Mouse (Mus musculus) frontal cortex, postnatal 14 days (tissue): Measurements from ENCODE around the gene Tbc1d19.

Source experiments
- DNase-seq, 2 experiments: peaks; one replicate each; pipeline ENCODE4 v3.0.0; 2022; ENCODE audit warnings: low spot score in 2 of 2

Tbc1d19 gene

DNA sequence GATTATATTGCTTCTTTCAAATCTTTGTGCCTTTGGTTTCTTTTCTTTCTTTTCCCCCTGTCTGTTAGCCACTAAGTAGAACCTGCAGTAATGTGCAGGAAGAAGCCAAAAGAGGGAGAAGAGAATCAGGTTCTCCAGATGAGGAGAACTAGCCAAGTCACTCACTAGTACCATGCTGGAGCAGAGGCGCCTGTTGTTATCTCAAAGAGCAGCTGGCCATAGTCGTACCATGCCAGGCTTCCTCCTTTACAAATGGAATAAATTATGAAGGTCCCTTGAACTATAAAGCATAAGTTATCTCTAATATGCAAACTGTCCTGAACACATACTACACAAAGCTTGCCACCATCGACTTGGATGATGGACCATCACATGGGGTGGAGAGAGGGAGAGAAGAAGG is 99.8 kb downstream of the Tbc1d19 start:
- no peak for DNase-seq

GRCm38 (mm10) chr5:53920416-53920815 is 111.0 kb downstream of the Tbc1d19 start:
- no peak for DNase-seq

DNA sequence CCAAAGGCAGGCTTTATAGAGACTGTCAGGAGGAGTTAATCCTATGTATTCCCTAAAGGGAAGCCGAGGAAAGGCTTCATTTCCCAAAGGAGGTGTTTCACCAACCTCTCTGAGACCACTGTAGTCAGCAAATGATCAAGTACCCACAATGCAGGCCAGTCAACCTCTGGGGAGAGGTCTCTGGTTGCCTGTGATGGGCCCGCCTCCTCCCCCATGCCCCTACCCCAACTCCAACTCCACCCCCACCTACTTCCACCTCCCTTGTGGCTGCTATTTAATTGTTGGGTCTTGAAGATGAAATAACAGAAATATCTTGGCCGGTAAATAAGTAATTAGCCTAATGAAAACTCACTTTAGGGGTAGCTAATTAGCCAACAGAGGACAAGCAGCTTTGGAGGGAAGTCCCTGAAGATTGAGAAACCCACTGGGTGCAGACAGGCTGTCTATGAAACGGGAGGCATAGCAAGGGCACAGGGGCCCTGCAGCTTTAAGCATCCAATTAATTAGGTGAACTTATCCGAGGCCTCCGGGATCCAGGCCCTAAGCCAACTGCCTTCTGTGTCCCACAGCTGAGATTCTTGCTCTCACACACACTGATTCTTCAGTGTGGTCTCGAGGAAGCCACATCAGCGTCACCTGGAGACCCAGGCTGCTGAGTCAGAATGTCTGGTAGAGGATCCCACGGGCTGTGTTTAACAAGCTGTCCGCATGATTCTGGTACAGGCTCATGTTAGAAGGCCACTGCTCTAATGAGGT is 112.9 kb downstream of the Tbc1d19 start:
- DNase-seq = no peak

DNA sequence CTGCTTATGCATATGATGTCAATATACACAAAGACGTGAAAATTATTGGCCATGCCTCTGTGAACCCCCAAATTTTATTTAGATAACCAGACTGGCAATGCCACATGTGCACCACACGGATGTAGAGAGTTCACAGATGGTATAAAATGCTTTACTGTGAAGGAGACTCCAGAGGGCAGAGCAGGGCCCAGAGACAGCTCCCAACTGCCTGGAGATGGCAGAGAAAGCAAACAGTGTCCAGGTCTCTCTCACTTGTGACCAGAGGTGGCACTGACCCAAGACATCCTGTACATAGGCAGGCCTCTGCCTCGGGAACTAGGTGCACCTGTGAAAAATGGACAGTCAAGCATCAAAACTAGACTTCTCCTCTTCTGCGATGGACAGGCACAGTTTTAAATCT is 114.6 kb downstream of the Tbc1d19 start:
- DNase-seq = no peak

DNA sequence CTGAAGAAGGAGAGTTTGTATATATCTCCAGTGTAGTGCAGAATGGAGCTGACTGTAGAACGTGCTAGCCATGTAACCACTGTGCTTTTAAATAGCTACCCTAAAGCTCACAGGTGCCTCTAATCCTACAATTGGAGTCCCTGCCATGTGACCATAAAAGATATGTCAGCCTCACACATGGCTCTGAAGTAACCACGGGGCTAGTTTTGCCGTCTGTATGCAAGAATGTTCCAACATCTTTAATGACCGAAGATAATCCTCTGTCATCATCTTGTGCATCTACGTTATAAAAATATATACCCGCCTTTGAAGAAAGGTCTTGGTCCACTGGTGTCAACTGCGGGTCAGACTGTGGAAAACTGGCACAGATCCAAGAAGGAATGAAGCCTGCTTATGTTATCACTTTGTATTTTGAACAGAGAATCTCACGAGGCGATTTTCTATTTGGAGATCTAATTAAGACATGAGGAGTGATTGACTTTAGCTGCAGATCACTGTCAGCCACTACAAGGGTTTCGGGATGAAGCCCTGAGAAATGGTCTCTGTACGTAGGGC is 117.0 kb downstream of the Tbc1d19 start:
- no peak for DNase-seq

DNA sequence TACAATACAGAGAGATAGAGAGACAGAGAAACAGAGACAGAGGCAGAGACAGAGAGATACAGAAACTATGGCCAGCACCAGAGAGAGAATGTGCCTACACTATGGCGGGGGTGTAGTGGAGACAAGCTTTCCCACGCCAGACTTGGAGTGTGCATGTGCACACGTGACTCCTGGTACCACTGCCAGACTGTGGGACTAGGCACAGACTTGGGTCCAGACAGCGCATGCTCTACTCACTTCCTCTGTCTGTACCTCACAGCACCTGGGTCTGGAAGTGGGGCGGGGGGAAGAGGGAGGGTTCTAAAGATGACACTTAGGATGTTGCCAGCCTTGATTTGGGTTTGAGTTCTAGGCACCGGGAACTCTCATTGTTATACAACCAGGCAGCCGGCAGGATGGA is 118.5 kb downstream of the Tbc1d19 start:
- no peak for DNase-seq

- no peak for DNase-seq
These were observed 119.1 kb downstream of the Tbc1d19 start for GRCm38 (mm10) chr5:53928537-53928936.

- no peak for DNase-seq
These were observed 119.8 kb downstream of the Tbc1d19 start for GRCm38 (mm10) chr5:53929205-53929614.

DNA sequence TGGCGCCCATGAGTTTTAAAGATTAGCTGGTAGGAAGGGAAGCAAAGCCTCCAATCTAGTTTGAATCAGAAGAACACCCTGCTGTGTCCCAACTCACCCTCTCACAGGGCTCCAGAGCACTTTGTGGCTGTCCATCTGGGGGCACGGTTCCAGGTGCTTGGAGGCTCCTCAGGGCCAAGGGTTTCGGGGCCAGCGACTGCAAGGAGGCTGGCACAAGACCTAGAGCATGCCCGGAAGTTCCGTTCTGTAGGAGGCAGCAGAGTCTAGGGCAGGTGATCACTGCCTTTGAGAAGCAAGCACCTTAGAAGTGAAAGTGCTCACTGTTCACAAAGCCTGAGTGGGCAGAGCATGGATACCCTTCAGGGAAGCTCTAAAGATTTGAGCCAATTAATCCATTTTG is 120.4 kb downstream of the Tbc1d19 start:
- DNase-seq = no peak

DNA sequence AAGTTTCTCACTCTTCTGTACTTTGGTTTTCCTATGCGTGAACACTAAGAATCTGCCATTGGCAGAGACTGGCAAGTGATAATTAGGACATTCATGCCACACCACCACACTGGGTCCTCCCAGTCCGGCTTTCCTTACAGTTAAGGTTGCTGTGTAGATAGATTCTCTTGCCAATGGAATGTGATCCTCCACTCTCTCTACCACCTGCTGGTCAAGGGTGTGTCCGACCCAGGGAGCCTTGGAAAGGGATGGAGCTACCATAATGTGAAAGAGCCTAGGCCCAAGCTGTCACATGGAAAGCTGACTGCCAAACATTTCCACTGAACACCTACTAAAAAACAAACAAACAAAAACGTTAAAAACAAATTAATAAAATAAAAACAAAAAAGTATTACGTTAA is 121.6 kb downstream of the Tbc1d19 start:
- DNase-seq = no peak

DNA sequence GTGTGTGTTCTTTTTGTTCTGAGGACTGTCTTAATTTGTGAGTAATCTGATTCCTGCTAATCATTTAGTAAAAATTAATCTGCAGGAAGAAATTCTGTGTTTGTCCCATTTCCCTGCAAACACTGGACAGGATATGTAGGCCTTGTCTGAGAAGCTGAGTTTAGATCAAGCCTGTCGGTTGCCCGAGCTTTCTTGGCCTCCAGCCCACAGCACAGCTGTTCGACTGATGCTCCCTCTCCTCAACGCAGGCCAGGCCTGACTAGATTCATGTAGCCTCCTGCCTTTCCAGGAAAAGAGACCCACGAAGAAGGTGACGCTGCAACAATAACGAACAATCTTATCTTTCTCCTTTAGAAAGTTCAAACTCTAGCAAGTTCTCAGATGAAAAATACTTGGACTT is 124.2 kb downstream of the Tbc1d19 start:
- no peak for DNase-seq

DNA sequence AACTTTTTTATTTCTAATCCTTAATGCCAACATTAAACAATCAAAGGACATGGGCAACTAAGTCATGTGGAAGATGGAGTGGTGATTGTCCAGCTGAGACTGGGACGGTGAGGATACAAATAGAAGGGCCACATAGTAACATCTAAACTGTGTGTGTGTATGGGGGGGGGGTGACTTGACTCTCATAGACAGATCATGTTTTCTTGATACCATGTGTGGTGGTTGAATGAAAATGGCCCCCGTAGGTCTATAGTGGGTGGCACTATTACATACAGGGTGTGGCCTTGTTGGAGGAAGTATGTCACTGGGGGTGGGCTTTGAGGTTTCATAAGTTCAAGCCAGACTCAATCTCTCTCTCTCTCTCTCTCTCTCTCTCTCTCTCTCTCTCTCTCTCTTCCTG is 124.6 kb downstream of the Tbc1d19 start:
- no peak for DNase-seq

DNA sequence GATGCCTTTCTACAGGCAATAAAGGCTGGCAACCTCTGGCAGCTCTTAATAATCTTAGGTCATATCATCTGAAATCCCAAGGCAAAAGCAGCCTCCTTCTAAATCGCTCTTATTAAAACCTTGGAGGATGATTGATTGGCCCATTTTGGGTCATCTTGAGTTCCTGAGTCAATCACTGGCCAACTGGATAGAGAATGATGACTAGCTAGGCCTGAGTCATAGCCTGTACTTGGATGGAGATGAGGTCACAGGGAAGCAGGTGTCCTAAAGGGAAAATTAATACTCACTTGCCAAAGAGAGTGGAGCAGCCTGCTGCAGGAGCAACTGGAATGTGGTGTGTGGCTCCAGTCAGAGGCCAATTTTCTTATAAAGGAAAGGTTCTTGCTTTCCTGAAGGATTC is 125.4 kb downstream of the Tbc1d19 start:
- DNase-seq = no peak

GRCm38 (mm10) chr5:53937187-53937586 is 127.8 kb downstream of the Tbc1d19 start:
- DNase-seq = no peak

GRCm38 (mm10) chr5:53939026-53939425 is 129.6 kb downstream of the Tbc1d19 start:
- no peak for DNase-seq

DNA sequence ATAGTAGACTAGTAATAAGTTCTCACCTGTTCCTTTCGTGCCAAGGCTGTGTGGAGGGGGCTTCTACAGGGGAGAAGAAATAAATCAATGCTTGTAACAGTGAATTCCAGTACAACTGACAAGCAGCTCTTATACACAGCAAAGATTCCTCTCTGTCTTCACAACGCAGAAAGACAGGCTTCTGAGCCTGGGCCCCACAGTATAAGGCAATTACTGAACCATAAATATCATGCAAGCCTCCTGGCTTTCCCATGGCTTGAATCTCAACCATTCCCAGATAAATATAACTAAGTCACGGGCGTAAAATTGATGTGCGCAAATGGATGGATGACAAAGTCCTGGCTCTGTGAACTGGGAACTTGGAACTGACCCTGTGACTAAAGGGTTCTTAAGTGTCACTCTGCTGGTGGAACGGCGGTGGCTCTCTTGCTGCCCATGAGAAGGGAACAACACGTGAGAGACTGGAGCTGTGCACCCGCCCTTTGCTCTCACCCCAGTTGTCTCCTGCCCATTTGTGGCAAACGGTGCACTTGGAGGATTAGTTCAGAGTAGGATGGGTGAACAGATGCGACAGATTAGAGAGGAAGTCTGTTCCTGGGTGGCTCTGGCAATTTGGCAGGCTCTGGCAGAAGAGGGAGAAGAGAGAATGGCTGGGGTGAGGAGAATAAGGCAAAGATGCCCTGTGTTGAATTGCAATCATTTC is 132.1 kb downstream of the Tbc1d19 start:
- DNase-seq = no peak

DNA sequence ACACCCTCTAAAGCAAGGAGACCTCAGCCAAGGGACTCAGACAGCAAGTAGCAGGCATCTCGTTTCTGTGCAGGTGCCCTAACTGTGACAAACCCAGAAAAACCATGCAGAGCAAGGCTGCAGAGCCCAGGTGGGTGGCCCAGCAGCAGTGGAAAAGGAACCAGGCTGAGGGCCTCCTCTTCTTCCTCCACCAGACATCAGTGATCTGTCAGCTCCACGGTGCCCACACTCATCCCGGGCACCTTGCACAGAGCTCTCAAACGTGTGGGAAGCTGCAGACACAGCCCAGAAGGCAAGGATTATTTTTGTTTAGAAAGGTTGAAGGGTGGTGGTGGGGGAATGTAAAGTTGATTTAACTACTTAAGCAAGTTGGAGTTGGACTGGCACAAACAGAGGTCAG is 132.9 kb downstream of the Tbc1d19 start:
- no peak for DNase-seq

DNA sequence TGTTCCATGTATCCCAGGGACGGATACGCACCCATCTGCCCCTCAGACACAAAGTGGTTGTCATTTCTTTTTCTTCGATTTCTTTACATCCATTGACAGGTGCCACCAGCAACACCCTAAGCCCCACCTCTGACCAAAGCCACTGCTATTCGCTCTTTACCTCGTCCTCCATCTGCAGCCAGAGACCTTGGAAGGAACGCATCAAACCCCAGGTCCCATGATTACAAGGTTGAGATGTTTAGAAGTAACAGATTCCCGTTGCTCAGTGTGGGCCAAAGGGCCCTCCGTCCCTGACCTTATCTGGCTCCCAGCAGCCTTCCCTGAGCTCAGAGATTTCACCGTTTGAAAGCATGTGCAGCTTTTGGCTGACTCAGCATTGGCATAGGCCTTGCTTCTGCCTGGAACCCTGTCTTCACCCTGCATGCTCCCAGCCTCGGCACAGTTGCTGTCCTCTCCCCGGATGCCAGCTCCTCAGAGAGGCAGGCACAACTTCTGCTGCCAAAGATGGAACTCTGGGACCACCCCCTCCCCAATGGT is 134.0 kb downstream of the Tbc1d19 start:
- DNase-seq = no peak

- no peak for DNase-seq
These were observed 137.3 kb downstream of the Tbc1d19 start for GRCm38 (mm10) chr5:53946747-53947146.

- no peak for DNase-seq
These were observed 138.3 kb downstream of the Tbc1d19 start for GRCm38 (mm10) chr5:53947549-53948183.

DNA sequence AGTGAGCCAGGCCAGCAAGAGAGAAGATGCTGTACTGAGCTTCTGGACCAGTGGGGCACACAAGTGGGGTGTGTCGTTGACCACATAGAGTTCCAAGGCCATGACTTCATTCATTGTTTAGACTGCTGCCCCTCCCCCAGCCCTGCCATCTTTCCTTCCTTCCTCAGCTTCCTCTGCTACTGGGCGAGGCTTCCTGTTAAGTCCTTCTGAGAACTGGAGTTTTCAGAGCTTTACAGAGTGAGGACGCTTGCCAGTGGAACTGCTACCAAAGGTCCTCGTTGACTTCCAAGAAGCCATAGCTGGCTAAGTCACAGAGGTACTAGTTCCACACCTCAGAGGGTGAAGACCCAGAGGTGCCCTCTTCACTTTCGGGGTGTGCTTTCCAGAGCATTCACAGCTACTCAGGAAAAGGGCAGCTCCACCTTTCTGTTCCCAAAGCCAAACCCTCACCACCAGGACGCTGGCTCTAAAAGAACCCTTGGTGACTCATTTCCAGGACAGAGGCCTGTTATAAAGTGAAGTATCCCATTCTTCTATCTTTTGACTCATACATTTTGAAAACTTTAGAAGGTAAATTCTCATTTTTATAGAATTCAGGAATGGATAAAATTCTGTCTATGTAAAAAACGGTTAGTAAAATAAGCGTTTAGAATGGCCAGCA is 139.3 kb downstream of the Tbc1d19 start:
- DNase-seq = no peak

GRCm38 (mm10) chr5:53950189-53950588 is 140.8 kb downstream of the Tbc1d19 start:
- no peak for DNase-seq
